Mouse (Mus musculus): Measurements from ENCODE around the gene Cd3d.

Gene Cd3d

DNA sequence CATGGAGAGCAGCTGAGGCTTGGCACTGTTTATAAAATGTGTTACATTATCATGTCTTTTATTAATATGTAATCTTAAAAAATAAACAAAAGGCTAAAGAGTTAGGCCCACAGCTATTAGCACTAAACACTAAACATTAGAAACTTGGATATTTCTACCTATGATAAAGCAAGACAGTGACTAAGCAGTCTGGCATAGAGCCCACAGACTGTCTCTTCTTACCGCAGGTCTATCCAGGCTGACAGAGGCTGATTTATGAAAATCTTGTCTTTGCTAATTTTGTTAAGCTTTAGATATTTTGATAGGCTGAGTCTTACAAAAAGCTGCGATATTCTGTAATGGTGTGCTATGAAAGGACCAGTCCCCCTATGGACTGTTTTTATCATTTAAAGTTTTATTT is 11.7 kb downstream of the Cd3d start:
- no peak for DNase-seq (ENCODE audit: low spot score in 2 of 2)

- no peak for DNase-seq (ENCODE audit: low spot score in 2 of 2)
Observed at GRCm38 (mm10) chr9:44994962-44995361, 13.4 kb downstream of the Cd3d start.

DNA sequence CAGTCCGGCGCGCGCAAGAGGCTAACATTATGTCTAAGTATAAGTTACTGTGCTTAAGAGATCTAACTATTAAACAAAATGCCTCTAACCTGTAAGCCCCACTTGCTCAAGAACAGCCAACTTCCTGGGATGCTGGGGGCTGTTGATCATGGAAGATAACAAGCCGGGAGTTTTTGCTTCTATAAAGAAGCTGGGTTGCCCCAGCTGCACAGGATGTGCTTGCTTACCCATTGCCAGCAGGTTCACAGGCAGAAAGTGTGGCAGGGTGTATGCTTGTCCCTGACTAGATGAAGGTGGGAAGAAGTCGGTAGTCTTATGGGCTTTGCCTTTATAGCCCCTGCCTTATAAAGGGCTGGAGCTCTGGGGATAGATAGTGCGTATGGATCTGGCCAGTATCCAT is 15.0 kb downstream of the Cd3d start:
- DNase-seq (ENCODE audit: low spot score in 2 of 2): no peak

GRCm38 (mm10) chr9:44998138-44998537 is 16.6 kb downstream of the Cd3d start:
- DNase-seq (ENCODE audit: low spot score in 2 of 2): no peak

DNA sequence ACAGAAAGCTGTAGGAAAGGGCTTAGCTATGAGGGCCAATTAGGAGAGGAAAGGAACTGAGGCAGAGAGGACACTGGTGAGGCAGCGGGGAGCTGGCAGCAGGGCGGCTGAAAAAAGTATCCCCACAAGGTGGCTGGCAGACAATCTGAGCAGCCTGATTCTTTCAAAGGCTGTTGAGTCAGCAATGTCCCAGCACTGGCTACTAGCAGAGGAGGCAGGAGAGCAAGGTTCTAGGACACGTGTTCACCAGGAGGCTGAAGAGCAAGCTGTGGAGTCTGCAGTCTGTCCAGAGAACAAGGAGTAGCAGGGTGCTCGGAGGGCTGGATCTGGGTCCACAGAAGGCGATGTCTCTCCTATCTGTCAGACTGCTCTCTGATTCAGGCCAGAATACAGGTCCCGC is 17.6 kb downstream of the Cd3d start:
- no peak for DNase-seq (ENCODE audit: low spot score in 2 of 2)

DNA sequence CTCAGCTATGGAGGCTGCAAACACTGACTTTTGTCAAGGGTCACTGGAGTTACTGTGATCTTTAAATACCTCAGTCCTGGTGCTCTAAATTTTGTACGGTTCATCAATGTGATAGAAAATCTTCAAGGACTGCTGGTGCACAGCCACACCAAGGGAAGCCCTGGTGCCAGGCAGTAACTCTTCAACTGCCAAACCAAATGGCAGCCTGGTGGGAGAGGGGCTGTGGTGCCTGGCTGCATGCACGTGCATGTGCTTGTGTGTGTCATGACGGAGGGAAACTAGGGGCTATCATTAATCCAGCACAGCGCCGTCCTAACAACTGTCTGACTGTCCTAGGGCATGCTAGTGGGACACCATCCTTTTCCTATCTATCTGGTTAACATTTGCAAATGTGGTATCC is 18.2 kb downstream of the Cd3d start:
- no peak for DNase-seq (ENCODE audit: low spot score in 2 of 2)

DNA sequence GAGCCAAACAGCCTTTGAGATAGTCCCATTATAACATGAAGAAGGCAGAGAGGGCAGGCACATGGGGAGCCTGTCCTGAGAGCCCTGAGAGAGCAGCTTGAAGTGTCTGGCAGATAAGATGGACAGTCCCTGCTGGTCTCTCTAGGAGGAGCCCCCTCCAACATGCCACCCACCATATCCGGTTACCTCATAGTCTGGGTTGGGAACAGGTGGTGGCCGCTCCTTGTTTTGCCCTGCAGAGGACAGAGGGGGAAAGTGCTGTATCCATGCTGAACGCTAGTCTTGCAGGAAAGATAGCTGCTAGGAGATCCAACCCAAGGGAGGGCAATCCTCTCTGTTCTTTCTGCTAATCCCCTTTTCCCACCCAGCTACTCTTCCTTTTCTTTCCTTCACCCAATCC is 18.7 kb downstream of the Cd3d start:
- no peak for DNase-seq (ENCODE audit: low spot score in 2 of 2)

DNA sequence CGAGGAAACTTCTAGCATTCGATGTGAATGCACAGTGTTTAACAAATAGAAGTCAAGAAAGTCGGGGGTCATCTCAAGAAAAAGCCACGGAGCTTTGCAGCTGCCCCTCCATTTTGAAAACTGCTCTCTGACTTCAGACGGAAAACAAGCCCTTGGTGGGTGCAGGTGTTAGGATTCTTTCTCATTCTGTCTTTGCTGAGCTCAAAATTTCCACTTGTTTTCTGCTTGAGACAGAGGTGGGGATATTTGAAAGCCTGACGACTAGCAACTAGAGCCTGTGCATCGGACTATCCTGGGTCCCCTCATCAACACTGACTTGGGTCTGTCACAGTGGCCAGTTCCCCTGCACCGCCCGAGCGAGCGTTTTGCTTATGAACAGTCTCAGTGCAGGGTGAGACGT is 25.8 kb downstream of the Cd3d start:
- no peak for DNase-seq (ENCODE audit: low spot score in 2 of 2)

DNA sequence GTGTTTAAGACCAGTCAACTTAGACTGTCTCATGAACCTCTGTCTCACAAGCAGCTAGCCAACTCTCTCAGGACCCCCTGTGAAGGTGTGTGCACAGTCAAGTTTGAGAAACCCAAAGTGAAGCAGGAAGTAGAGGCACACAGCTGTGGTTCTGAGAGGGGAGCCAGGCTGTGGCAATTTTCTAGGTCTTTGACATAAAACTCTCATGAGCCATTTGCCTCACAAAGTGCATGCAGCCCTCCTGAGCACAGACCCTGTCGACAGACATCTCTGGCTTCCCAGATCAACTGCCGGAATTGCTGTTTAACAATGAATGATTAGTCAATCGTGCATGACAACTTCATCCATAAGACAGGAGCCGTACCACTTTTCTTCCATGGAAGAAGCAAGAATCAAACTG is 26.8 kb downstream of the Cd3d start:
- DNase-seq (ENCODE audit: low spot score in 2 of 2): no peak

- no peak for DNase-seq (ENCODE audit: low spot score in 2 of 2)
Observed at GRCm38 (mm10) chr9:45009180-45010078, 27.8 kb downstream of the Cd3d start, which contains the start of gene Cd3e. TSS of gene Cd3e (minus strand) at chr9:45009627.

DNA sequence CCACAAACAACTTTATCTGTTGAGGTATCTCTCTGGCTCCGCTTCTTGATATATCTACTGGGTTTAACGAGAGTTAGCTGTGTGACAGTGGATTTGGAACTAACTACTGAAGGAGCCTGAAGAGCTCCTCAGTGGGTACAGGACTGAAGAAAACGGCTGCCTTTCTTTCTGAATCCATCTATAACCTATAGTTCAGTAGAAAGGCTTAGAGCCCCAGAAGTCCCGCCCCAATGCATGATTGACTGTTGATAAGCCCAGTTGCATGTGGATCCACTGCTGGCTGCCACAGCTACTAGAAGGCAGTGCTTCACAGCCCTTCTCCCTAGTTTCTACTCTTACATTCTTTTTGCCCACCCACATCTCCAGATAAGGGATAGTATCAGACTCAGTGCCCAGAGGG is 28.9 kb downstream of the Cd3d start:
- DNase-seq (ENCODE audit: low spot score in 2 of 2): no peak

DNA sequence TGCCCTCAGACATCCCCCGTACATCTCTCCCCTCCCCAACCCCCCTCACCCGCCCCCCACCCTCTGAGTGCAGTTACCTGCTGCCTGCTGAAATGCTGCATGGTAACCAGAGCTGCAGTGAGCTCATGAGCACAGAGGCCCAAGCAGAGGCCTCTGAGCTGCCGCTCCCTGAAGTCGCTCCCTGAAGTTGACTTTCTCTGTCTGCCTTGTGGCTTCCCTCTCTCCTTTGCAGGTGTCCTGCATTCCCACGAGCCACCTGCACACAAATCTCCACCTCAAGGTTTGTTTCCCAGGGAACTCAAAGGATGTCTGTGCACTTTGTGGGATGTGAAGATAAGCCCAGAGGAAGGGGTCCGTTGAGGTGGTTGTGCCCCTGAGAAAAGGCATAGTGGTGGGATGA is 29.7 kb downstream of the Cd3d start:
- DNase-seq (ENCODE audit: low spot score in 2 of 2): no peak

DNA sequence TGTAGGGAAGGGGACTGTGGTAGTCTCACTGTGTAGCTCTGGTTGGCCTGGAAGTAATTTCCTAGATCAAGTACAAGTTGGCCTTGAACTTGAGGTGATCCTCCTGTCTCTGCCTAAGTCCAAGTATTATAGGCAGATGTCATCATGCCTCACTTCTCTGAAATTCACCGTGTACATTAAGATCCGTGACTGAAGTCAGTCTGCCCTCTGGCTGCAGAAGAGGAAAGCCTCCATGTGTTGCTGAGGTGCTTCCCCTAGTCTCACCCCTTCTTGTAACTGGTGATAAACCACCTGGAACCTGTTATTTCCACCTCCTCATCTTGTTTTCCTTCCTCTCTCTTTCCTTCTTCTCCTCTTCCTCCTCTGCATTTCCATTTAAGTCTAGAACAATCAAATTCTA is 33.3 kb downstream of the Cd3d start:
- DNase-seq (ENCODE audit: low spot score in 2 of 2): no peak

- DNase-seq (ENCODE audit: low spot score in 2 of 2): no peak
Observed at GRCm38 (mm10) chr9:45015841-45016240, 34.3 kb downstream of the Cd3d start.

DNA sequence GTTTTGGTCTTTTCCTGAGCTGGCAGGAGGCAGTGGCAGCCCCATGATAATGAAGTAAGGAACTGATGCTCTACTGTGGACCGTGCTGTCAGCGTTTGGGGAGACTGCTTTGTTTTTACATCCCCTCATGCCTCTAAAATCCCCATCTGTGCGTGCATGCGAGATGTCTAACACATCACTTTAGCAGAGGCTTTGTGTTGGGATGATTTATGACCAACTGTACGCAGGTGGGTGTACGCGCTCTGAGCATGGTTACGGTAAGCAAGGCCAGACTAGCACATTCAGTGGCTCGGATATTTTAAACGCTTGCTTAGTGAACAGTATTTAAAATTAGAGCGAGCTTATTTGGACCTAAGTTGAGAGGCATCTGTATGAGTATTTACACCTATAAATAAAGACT is 36.4 kb downstream of the Cd3d start:
- no peak for DNase-seq (ENCODE audit: low spot score in 2 of 2)

DNA sequence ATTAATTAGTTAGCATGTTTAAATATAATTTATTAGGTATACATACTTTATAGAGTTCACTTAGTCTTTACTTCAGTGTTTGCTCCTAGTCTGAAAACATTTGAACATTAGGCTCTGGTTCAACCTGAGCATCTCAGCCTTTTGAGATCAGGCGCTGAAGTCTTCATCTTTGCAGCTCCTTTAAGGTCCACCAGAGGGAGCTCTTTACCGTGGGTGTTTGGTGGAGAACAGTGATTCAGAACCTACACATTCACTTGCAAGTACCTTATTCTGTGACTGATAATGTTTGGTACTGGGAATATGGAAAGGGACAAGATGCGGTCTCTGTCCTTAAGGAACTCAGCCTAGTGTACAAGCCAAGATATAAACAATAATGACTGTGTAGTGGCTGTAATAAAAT is 41.2 kb downstream of the Cd3d start:
- peak in 1 of 2 experiments; percentile 19 for DNase-seq (ENCODE audit: low spot score in 2 of 2)

DNA sequence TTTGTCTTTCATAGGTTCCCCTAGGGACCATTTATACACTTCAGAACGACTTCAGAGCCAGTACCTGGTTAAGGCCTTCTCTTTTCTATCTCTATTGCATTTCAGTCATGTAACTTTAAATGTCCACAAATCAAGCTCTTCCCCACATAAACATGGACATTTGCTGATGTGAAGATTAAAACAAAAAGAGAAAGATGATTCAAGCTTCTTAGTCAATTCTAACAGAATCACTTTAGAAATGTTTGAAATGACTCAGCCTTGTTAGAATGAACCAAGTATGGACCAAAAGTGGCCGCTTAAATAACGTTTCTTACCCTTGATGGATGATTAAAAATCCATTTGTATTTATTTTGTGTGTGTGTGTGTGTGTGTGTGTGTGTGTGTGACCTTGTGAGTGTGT is 42.1 kb downstream of the Cd3d start:
- DNase-seq (ENCODE audit: low spot score in 2 of 2): no peak

GRCm38 (mm10) chr9:45024187-45024586 is 42.6 kb downstream of the Cd3d start:
- peak in 1 of 2 experiments; percentile 47 for DNase-seq (ENCODE audit: low spot score in 2 of 2)

- no peak for DNase-seq (ENCODE audit: low spot score in 2 of 2)
Observed at GRCm38 (mm10) chr9:45027376-45027775, 45.8 kb downstream of the Cd3d start.

GRCm38 (mm10) chr9:45030341-45030740 is 48.8 kb downstream of the Cd3d start:
- no peak for DNase-seq (ENCODE audit: low spot score in 2 of 2)

GRCm38 (mm10) chr9:45032261-45032660 is 50.7 kb downstream of the Cd3d start:
- no peak for DNase-seq (ENCODE audit: low spot score in 2 of 2)

DNA sequence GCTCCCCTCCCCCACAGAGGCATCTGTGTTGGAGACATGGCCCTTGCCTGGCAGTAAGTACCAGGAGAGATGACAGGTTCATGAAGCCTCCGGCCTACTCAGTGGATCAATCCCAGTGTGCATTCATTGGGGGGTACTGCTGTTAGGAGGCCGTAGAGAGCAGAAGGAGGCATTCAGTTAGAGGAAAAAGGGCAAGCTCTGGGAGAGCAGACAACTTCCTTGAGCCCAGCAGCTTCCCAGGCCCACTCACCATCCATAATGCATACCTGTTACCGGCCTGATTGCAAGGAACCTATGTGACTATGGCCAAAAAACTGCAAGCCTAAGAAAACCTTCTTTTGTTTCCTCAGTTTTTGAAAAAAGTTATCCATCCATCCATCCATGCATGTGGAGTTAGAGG is 52.9 kb downstream of the Cd3d start:
- DNase-seq (ENCODE audit: low spot score in 2 of 2): no peak

Measured in urinary bladder, adult 18-20 months (tissue).